Mouse (Mus musculus) megakaryocyte, embryonic 14.5 days (primary cell): ENCODE results near the gene Gramd1a.

ENCODE experiments used
- FLI1 ChIP-seq: IDR thresholded peaks from 2 replicates; pipeline ENCODE4 v1.6.1; 2012; ENCODE audit warnings: low read length, inconsistent platforms, mixed read lengths
- GATA1 ChIP-seq: IDR thresholded peaks from 3 replicates; pipeline ENCODE4 v1.6.1; 2012; ENCODE audit warnings: mixed read lengths, low read length, inconsistent platforms, borderline replicate concordance

GRCm38 (mm10) chr7:31182863-31183262, 27.2 kb upstream of the Gramd1a start:
- TF ChIP-seq GATA1 (no peak), FLI1 (no peak)
